Mouse (Mus musculus) CD8-positive naive resting alpha-beta T cell, adult 2 months (primary cell): ENCODE measurements at regions not wholly inside any gene's neighbourhood (a gene's known extent, or its start where the extent isn't known, plus 50 kb on each side); places are given as distances from the start of the nearest gene placed in this dataset.

ENCODE experiments used
- DNase-seq, 2 experiments: peaks; one replicate each; pipeline ENCODE4 v3.0.0; 2022; ENCODE audit warnings: low read depth in 2 of 2, low spot score in 2 of 2

DNA sequence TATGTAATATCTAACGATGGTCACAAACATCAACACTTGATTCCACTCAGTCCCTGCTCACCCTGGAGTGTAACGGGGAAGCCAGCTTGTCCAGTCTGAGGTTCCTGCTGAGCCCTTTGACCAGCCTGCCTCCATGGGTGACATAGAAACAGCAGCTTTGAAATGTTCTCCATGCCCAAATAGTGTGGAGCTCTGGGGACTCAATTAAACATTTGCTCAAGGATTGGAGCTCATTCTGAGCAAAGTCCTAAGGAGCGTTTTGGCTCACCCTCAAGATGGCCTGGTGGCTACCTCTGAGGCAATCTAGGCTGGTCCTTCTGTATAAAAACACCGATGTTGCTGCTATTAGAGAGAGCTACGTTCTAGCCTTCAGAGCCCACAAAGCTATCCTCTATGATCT lies 85.6 kb upstream of the Hmga2 start:
- no peak for DNase-seq

GRCm38 (mm10) chr10:120557850-120558447 lies 81.7 kb upstream of the Hmga2 start:
- no peak for DNase-seq

DNA sequence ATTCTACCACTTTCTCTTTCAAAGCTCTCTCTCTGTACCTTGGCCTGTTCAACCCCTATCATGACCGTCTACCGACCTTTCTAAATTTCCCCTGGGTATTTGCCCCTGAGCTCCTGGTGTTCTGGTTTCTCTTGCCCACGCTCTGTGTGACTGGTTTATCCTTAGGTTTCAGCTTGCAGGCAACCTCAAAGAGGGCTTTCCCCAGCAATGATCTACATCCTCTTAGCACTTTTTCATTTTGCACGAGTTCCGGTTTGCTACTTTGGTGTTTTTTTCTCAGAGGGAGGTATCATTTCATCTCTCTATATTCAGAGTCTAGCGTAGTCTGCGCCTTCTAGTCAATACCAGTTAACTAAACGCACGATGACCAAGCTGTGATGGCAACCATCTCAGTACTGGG lies 79.8 kb upstream of the Hmga2 start:
- DNase-seq = no peak

GRCm38 (mm10) chr10:120553097-120553453 lies 76.8 kb upstream of the Hmga2 start:
- no peak for DNase-seq

- DNase-seq = no peak
These were observed 76.2 kb upstream of the Hmga2 start for GRCm38 (mm10) chr10:120552341-120553096.

DNA sequence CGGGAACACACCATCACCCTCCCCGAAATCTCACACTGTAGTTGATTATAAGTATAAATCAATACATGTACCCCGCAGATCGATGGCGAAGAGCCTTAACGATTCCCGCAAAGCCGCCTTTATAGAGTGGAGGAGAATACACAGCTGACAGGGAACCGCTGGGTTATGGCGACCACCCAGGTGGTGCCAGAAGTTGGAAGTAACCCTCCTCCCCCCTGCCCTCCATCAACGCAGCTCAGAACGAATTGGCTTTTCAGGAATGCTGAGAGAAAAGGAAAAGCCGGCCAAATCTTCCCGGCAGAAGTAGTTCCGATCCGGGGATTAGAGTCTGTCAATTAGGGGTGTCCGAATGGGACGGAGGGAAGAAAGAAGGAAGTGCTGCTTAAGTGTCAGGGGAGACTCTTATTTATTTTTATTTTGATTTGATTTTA lies 75.6 kb upstream of the Hmga2 start:
- no peak for DNase-seq

DNA sequence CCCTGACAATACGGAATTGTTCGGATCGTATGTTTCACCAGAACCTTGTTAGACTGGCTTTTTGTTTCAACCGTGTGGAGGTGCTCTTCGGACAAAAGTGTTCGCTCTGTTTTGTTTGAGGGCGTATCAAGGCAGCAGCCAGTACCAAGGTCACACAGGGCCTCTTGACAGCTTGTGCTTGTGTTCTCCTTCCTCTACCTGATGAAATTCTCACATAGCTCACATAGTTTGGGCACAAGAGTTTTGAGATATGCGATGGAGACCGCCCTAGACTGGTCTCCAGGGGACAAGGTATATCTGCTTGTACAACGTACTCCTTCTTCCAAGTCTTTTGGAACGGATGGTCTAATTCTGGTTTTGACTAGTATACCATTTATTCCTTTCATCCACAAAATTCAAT lies 70.9 kb upstream of the Hmga2 start:
- no peak for DNase-seq

- no peak for DNase-seq
These were observed 65.3 kb upstream of the Hmga2 start for GRCm38 (mm10) chr10:120541618-120542017.

- DNase-seq = no peak
These were observed 62.3 kb upstream of the Hmga2 start for GRCm38 (mm10) chr10:120538561-120538960.

DNA sequence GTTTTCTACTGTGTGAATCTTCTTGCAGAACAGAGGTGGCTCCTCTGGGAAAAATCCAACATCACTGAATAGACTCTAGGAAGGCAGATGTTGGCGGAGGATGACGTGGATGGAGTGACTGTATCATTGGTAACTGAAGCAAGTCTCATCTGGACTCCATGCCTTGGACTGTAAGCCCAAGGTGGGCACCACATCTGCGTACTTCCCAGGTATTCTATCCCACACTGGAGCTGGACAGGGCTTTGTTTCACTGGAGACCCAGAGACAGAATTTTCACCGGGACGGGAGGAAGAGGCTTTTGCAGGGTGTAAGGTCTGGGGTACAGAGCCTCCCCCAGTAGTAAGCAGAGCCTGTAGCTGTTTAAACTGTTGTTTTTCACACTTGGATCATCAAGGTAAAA lies 52.1 kb upstream of the Hmga2 start:
- DNase-seq = no peak

DNA sequence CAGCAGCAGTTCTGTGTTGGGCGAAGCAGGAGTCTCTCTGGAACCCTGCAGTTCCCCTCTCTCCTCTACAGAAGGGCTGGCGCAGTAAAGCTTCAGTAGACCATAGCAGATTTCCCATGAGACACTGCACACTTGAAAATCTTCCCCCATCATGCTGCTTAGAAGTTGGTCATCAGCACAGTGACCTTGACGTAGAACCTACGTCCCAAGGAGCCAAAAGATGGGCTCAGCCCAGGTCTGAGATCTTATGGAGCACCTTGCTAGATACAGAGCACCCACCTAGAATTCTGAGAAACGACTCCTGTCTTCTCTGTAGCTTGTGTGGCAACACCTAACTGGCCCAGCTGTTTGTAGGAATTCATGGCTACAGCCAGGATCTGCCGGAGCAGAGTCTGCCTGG lies 51.7 kb upstream of the Hmga2 start:
- no peak for DNase-seq

GRCm38 (mm10) chr10:120526991-120527390 lies 50.7 kb upstream of the Hmga2 start:
- no peak for DNase-seq
